Mouse (Mus musculus) lung, embryonic 14.5 days (tissue): ENCODE data around the gene Kalrn. TPM values are rescaled to one million over a fixed set of nuclear protein-coding genes. Genes with fewer than 3 reads are reported as not detected.
A peak's percentile ranks its signal among the peaks of the same experiment; 100 is the strongest.

Source experiments
- ATAC-seq: fragments of 200-750 bp; cut with Nextera tagmentation; 2 replicates; pipeline ENCODE4 v1.8.0; 2017; ENCODE audit warnings: mild to moderate bottlenecking, moderate TSS enrichment, moderate library complexity; ENCODE audit not compliant: insufficient read depth
- DNase-seq: peaks from one replicate; pipeline ENCODE4 v3.0.0-alpha.2; 2015
- H3K27ac ChIP-seq: fragments of 300-500 bp; sonication (generic); 2 replicates; pipeline ENCODE4 v1.5.1; 2014; ENCODE audit warnings: low read depth, mild to moderate bottlenecking, moderate library complexity
- H3K27me3 ChIP-seq: fragments of 300-500 bp; sonication (generic); 2 replicates; pipeline ENCODE4 v1.6.1; 2014; ENCODE audit warnings: low read length, control low read depth; ENCODE audit not compliant: insufficient read depth
- H3K36me3 ChIP-seq: fragments of 300-500 bp; sonication (generic); 2 replicates; pipeline ENCODE4 v1.6.1; 2014; ENCODE audit warnings: control low read depth; ENCODE audit not compliant: insufficient read depth
- H3K4me1 ChIP-seq: fragments of 300-500 bp; sonication (generic); 2 replicates; pipeline ENCODE4 v1.6.1; 2014; ENCODE audit warnings: antibody characterized with exemption, control low read depth; ENCODE audit not compliant: insufficient read depth
- H3K4me2 ChIP-seq: fragments of 300-500 bp; sonication (generic); 2 replicates; pipeline ENCODE4 v1.6.1; 2014; ENCODE audit warnings: mild to moderate bottlenecking
- H3K4me3 ChIP-seq: fragments of 300-500 bp; sonication (generic); 2 replicates; pipeline ENCODE4 v1.5.1; 2014; ENCODE audit warnings: low read depth, low read length
- H3K9ac ChIP-seq: fragments of 300-500 bp; sonication (generic); 2 replicates; pipeline ENCODE4 v1.6.1; 2014
- H3K9me3 ChIP-seq: fragments of 300-500 bp; sonication (generic); 2 replicates; pipeline ENCODE4 v1.6.1; 2016; ENCODE audit warnings: low read depth, low read length, control low read depth
- CTCF ChIP-seq: IDR thresholded peaks from 2 replicates; pipeline ENCODE4 v1.5.1; 2016; ENCODE audit warnings: antibody characterized with exemption, low read depth
- WGBS: fragments of 180-500 bp; shearing (Covaris S2); extraction: QIAGEN DNeasy Blood & Tissue Kit; methylation state at CpG from one replicate; pipeline ENCODE4 v1.1.7; 2014; 5-methylcytosine and 5-hydroxymethylcytosine counted together
- polyA plus RNA-seq: library from polyadenylated mRNA; unstranded; fragments of >200 nt; fragmentation: Nextera tagmentation; extraction: Ambion mirVana; gene quantifications from 2 replicates; pipeline ENCODE4 v1.2.1, GENCODE M21; 2014

Gene Kalrn
- polyA plus RNA-seq, 1 experiment from 2014 or later, result 15.0 TPM

DNA sequence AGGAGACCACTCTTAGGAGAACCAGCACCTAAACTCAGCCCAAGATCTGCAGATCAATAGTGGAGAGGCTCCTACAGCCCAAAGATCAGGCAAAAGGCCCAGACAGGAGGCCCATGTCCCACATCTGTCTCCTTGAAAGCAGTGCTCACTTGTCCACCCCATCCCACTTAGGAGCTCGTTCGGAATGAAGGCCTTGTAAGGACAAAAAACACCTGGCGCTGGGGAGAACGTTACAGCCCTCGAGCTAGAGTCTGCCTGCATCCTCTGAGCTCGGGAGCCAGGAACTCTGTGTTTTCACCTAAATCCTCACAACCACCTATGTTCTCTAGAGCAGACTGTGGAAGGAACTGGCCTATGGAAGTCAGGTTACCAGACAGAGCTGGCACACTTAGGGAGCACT, 492.5 kb downstream of the Kalrn start:
- Histone ChIP-seq H3K9ac (no peak overlapping the region), H3K27ac (peak overlapping the region; percentile 78), H3K4me3 (no peak overlapping the region), H3K4me2 (no peak overlapping the region), H3K27me3 (no peaks in the 10 kb centered on the region), H3K9me3 (no peaks in the 10 kb centered on the region), H3K4me1 (peaks cover 24% of the 10 kb centered on the region; the same call in 1 of the 2 replicates), H3K36me3 (no peaks in the 10 kb centered on the region)
- ATAC-seq (no peak), DNase-seq (no peak)
- no peak for TF ChIP-seq CTCF
- 15% methylated on average over 6 of the region's 6 CpGs for WGBS

DNA sequence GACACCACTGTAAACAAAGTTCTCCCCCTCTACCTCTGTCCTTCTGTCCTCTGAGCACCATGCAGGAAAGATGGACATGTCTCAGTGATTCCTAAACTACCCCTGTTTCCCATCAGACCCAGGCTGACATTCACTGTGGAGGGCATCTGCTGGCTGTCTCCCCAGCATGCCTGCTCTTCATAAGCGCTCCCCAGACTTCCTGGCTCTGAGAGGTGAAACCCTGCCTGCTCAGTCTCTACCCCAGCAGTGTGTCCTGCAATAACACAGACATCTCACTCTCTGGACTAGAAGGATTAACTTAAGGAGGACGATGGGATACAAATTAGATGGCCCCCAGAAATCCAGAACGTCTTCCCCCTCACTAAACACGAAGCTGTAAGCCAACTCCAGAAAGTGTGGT, 493.8 kb downstream of the Kalrn start:
- H3K27ac ChIP-seq, result peak overlapping the region; percentile 19; the same call in 1 of the 2 replicates
- WGBS, result 67% methylated on average over 4 of the region's 4 CpGs
- H3K36me3 ChIP-seq, result no peaks in the 10 kb centered on the region
- no peak overlapping the region for H3K9ac ChIP-seq
- DNase-seq, result no peak
- no peaks in the 10 kb centered on the region for H3K9me3 ChIP-seq
- ATAC-seq, result no peak
- H3K4me3 ChIP-seq, result no peak overlapping the region
- H3K27me3 ChIP-seq, result no peaks in the 10 kb centered on the region
- no peak for TF ChIP-seq CTCF
- no peak overlapping the region for H3K4me2 ChIP-seq
- H3K4me1 ChIP-seq, result peaks cover 21% of the 10 kb centered on the region; the same call in 1 of the 2 replicates

GRCm38 (mm10) chr16:34078732-34079131, 494.6 kb downstream of the Kalrn start:
- Histone ChIP-seq H3K36me3 (no peaks in the 10 kb centered on the region), H3K9ac (no peak overlapping the region), H3K4me3 (no peak overlapping the region), H3K4me2 (no peak overlapping the region), H3K4me1 (peaks cover 21% of the 10 kb centered on the region; the same call in 1 of the 2 replicates), H3K27me3 (no peaks in the 10 kb centered on the region), H3K9me3 (0 out of 2 replicates have a peak, but pooled peaks cover 3% of the 10 kb centered on the region), H3K27ac (no peak overlapping the region)
- 55% methylated on average over 2 of the region's 2 CpGs for WGBS
- no peak for TF ChIP-seq CTCF
- no peak for ATAC-seq
- no peak for DNase-seq

- peaks cover 9% of the 10 kb centered on the region; the same call in 1 of the 2 replicates for H3K4me1 ChIP-seq
- DNase-seq (no peak), ATAC-seq (no peak)
- no peak overlapping the region for H3K4me2 ChIP-seq
- no peak overlapping the region for H3K27ac ChIP-seq
- H3K27me3 ChIP-seq, result no peaks in the 10 kb centered on the region
- no peak for TF ChIP-seq CTCF
- WGBS, result 56% methylated on average over 3 of the region's 3 CpGs
- H3K9me3 ChIP-seq, result 0 out of 2 replicates have a peak, but pooled peaks cover 3% of the 10 kb centered on the region
- no peak overlapping the region for H3K4me3 ChIP-seq
- no peak overlapping the region for H3K9ac ChIP-seq
- no peaks in the 10 kb centered on the region for H3K36me3 ChIP-seq
Observed at GRCm38 (mm10) chr16:34076101-34076500, 497.2 kb downstream of the Kalrn start.

DNA sequence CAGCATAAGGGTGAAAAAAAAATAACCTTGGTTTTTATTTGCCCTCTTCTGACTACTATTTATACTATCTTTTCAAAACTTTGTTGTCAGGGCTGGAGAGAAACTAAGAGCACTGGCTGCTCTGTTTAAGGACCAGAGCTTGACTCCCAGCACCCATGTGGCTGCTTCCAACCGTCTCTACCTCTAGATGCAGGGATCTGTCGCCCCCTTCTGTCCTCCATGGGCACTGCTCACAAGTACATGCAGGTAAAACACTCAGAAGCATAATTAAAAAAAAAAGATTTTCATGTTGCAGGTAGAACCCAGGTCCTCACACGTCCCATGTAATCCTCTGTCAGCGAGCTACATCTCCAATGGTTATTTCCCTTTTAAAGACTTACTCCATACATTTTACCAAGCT, 499.4 kb downstream of the Kalrn start:
- ATAC-seq (no peak), DNase-seq (no peak)
- H3K4me2 ChIP-seq, result no peak overlapping the region
- no peaks in the 10 kb centered on the region for H3K4me1 ChIP-seq
- 93% methylated on average over 4 of the region's 4 CpGs for WGBS
- no peaks in the 10 kb centered on the region for H3K27me3 ChIP-seq
- TF ChIP-seq CTCF, result peak; percentile 19; the same call in 1 of the 2 replicates
- H3K27ac ChIP-seq, result no peak overlapping the region
- 0 out of 2 replicates have a peak, but pooled peaks cover 3% of the 10 kb centered on the region for H3K9me3 ChIP-seq
- H3K36me3 ChIP-seq, result no peaks in the 10 kb centered on the region
- H3K9ac ChIP-seq, result no peak overlapping the region
- H3K4me3 ChIP-seq, result no peak overlapping the region

DNA sequence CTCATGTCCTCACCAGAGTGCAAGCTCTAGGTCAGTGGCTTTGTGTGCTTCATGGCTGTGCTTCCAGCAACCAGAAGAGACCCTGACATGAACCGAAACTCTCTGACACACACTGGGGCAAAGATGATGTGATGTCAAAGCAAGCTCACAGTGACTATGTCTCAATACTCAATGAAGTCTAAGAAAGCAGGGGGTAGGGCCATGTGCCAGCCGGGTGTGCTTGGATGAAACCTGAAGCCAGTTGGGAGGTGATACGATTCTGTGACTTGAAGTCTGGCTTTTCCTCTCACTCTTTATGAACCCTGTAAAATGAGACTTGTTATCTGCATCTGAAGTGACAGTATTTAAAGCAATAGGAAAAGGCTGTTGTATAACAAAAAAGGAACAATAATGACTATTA, 501.2 kb downstream of the Kalrn start:
- H3K9ac ChIP-seq, result no peak overlapping the region
- no peaks in the 10 kb centered on the region for H3K4me1 ChIP-seq
- 0 out of 2 replicates have a peak, but pooled peaks cover 3% of the 10 kb centered on the region for H3K9me3 ChIP-seq
- peak overlapping the region; percentile 12; the same call in 1 of the 2 replicates for H3K27ac ChIP-seq
- ATAC-seq (no peak), DNase-seq (no peak)
- no peak overlapping the region for H3K4me3 ChIP-seq
- no peaks in the 10 kb centered on the region for H3K36me3 ChIP-seq
- no peaks in the 10 kb centered on the region for H3K27me3 ChIP-seq
- no peak overlapping the region for H3K4me2 ChIP-seq
- TF ChIP-seq CTCF, result no peak
- 43% methylated on average over 3 of the region's 3 CpGs for WGBS

DNA sequence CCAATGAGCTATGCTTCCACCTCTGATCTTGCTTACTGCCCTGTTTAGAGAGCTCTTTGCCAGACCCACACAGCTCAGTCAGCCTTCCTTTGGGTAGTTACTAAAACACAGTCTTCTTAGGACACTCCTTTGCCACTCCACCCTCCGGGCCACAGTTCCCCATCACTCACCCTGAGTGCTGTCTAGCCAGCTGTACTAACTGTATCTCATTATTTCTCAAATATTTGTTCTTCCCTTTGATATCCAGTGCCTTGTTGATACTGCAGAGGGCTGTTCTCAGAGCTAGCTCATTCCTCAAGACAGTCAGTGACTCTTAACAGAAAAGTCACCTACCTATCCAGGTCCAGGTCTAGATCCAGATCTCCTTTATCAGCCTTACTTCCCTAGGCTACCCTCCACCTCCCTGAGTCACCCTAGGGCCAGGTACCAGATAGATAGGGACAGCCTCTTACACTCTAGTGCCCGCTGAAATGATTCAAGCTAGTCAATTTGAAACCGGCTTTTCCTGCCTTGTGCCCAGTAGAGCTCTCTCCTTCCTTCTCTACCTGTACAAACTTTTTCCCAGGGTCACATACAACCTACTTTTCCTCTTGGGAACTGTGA, 502.0 kb downstream of the Kalrn start:
- no peak overlapping the region for H3K4me2 ChIP-seq
- no peak overlapping the region for H3K4me3 ChIP-seq
- 52% methylated on average over 3 of the region's 3 CpGs for WGBS
- H3K27me3 ChIP-seq, result no peaks in the 10 kb centered on the region
- no peaks in the 10 kb centered on the region for H3K4me1 ChIP-seq
- no peak overlapping the region for H3K9ac ChIP-seq
- DNase-seq (no peak), ATAC-seq (peak; percentile 66)
- TF ChIP-seq CTCF, result no peak
- 0 out of 2 replicates have a peak, but pooled peaks cover 3% of the 10 kb centered on the region for H3K9me3 ChIP-seq
- peak overlapping the region; percentile 28; the same call in 1 of the 2 replicates for H3K27ac ChIP-seq
- H3K36me3 ChIP-seq, result no peaks in the 10 kb centered on the region
